Mouse (Mus musculus): ENCODE measurements around the gene Dbr1. TPM values are rescaled to one million over a fixed set of nuclear protein-coding genes. Genes with fewer than 3 reads are reported as not detected.
A peak's percentile ranks its signal among the peaks of the same experiment; 100 is the strongest.

The Dbr1 gene
- polyA plus RNA-seq, 1 experiment from 2014 or later: 28.6 TPM

GRCm38 (mm10) chr9:99624117-99624516, 48.5 kb downstream of the Dbr1 start:
- no peak overlapping the region for H3K27ac ChIP-seq (ENCODE audit: low read depth, low read length)
- no peaks in the 10 kb centered on the region for H3K27me3 ChIP-seq (ENCODE audit: control insufficient read depth, insufficient read depth, low read length)
- no peak overlapping the region for H3K4me3 ChIP-seq (ENCODE audit: low read length)
- no peak overlapping the region for H3K9ac ChIP-seq (ENCODE audit: low read depth, low read length)
- no peaks in the 10 kb centered on the region for H3K9me3 ChIP-seq (ENCODE audit: control insufficient read depth, low read length)
- ATAC-seq (ENCODE audit: low FRiP score, low TSS enrichment): no peak
- WGBS: 85% methylated on average over 6 of the region's 6 CpGs
- H3K4me1 ChIP-seq (ENCODE audit: control insufficient read depth, insufficient read depth, low read length): 0 out of 2 replicates have a peak, but pooled peaks cover 7% of the 10 kb centered on the region
- no peaks in the 10 kb centered on the region for H3K36me3 ChIP-seq (ENCODE audit: control insufficient read depth, insufficient read depth, low read length)
- no peak overlapping the region for H3K4me2 ChIP-seq (replicated peaks; ENCODE audit: low read depth, low read length)

GRCm38 (mm10) chr9:99628581-99628980, 53.0 kb downstream of the Dbr1 start:
- peak overlapping the region; percentile 63; the same call in 1 of the 2 replicates for H3K9ac ChIP-seq (ENCODE audit: low read depth, low read length)
- no peaks in the 10 kb centered on the region for H3K9me3 ChIP-seq (ENCODE audit: control insufficient read depth, low read length)
- peak overlapping the region; percentile 53 for H3K4me2 ChIP-seq (replicated peaks; ENCODE audit: low read depth, low read length)
- 75% methylated on average over 4 of the region's 4 CpGs for WGBS
- H3K36me3 ChIP-seq (ENCODE audit: control insufficient read depth, insufficient read depth, low read length): peaks cover 7% of the 10 kb centered on the region
- H3K4me1 ChIP-seq (ENCODE audit: control insufficient read depth, insufficient read depth, low read length): peaks cover 13% of the 10 kb centered on the region; the same call in 1 of the 2 replicates
- no peak overlapping the region; the same call in 1 of the 2 replicates for H3K27ac ChIP-seq (ENCODE audit: low read depth, low read length)
- no peak for ATAC-seq (ENCODE audit: low FRiP score, low TSS enrichment)
- H3K27me3 ChIP-seq (ENCODE audit: control insufficient read depth, insufficient read depth, low read length): no peaks in the 10 kb centered on the region
- H3K4me3 ChIP-seq (ENCODE audit: low read length): no peak overlapping the region; the same call in 1 of the 2 replicates

GRCm38 (mm10) chr9:99629281-99630011, 53.8 kb downstream of the Dbr1 start, which contains the start of gene Dzip1l:
Dzip1l (plus strand) TSS chr9:99629496.
- ATAC-seq (ENCODE audit: low FRiP score, low TSS enrichment): peak; percentile 93
- H3K9ac ChIP-seq (ENCODE audit: low read depth, low read length): peak within 1 kb of the TSS; percentile 63
- H3K4me1 ChIP-seq (ENCODE audit: control insufficient read depth, insufficient read depth, low read length): peaks cover 13% of the 10 kb centered on the region; the same call in 1 of the 2 replicates
- peak within 1 kb of the TSS; percentile 53 for H3K4me2 ChIP-seq (replicated peaks; ENCODE audit: low read depth, low read length)
- WGBS: under 1% methylated on average over 44 of the region's 44 CpGs
- peak within 1 kb of the TSS; percentile 89 for H3K27ac ChIP-seq (ENCODE audit: low read depth, low read length)
- H3K36me3 ChIP-seq (ENCODE audit: control insufficient read depth, insufficient read depth, low read length): peaks cover 7% of the 10 kb centered on the region
- H3K9me3 ChIP-seq (ENCODE audit: control insufficient read depth, low read length): no peaks in the 10 kb centered on the region
- peak within 1 kb of the TSS; percentile 49 for H3K4me3 ChIP-seq (ENCODE audit: low read length)
- no peaks in the 10 kb centered on the region for H3K27me3 ChIP-seq (ENCODE audit: control insufficient read depth, insufficient read depth, low read length)

GRCm38 (mm10) chr9:99630071-99630470, 54.5 kb downstream of the Dbr1 start:
- under 1% methylated on average over 11 of the region's 11 CpGs for WGBS
- ATAC-seq (ENCODE audit: low FRiP score, low TSS enrichment): peak; percentile 26
- Histone ChIP-seq H3K27ac (ENCODE audit: low read depth, low read length) (peak overlapping the region; percentile 89), H3K4me2 (replicated peaks; ENCODE audit: low read depth, low read length) (peak overlapping the region; percentile 53), H3K27me3 (ENCODE audit: control insufficient read depth, insufficient read depth, low read length) (no peaks in the 10 kb centered on the region), H3K4me3 (ENCODE audit: low read length) (peak overlapping the region; percentile 49), H3K9me3 (ENCODE audit: control insufficient read depth, low read length) (no peaks in the 10 kb centered on the region), H3K9ac (ENCODE audit: low read depth, low read length) (peak overlapping the region; percentile 63), H3K36me3 (ENCODE audit: control insufficient read depth, insufficient read depth, low read length) (peaks cover 10% of the 10 kb centered on the region), H3K4me1 (ENCODE audit: control insufficient read depth, insufficient read depth, low read length) (peaks cover 13% of the 10 kb centered on the region; the same call in 1 of the 2 replicates)

GRCm38 (mm10) chr9:99630528-99631125, 55.0 kb downstream of the Dbr1 start:
- Histone ChIP-seq H3K27me3 (ENCODE audit: control insufficient read depth, insufficient read depth, low read length) (no peaks in the 10 kb centered on the region), H3K4me2 (replicated peaks; ENCODE audit: low read depth, low read length) (peak overlapping the region; percentile 53), H3K4me3 (ENCODE audit: low read length) (peak overlapping the region; percentile 49), H3K4me1 (ENCODE audit: control insufficient read depth, insufficient read depth, low read length) (peaks cover 13% of the 10 kb centered on the region; the same call in 1 of the 2 replicates), H3K9ac (ENCODE audit: low read depth, low read length) (peak overlapping the region; percentile 63), H3K36me3 (ENCODE audit: control insufficient read depth, insufficient read depth, low read length) (peaks cover 10% of the 10 kb centered on the region), H3K27ac (ENCODE audit: low read depth, low read length) (no peak overlapping the region), H3K9me3 (ENCODE audit: control insufficient read depth, low read length) (no peaks in the 10 kb centered on the region)
- 57% methylated on average over 9 of the region's 9 CpGs for WGBS
- no peak for ATAC-seq (ENCODE audit: low FRiP score, low TSS enrichment)

- no peak for ATAC-seq (ENCODE audit: low FRiP score, low TSS enrichment)
- no peaks in the 10 kb centered on the region for H3K9me3 ChIP-seq (ENCODE audit: control insufficient read depth, low read length)
- WGBS: 40% methylated on average over 2 of the region's 2 CpGs
- H3K9ac ChIP-seq (ENCODE audit: low read depth, low read length): no peak overlapping the region
- H3K27ac ChIP-seq (ENCODE audit: low read depth, low read length): peak overlapping the region; percentile 51; the same call in 1 of the 2 replicates
- H3K4me2 ChIP-seq (replicated peaks; ENCODE audit: low read depth, low read length): peak overlapping the region; percentile 24; the same call in 1 of the 2 replicates
- H3K4me3 ChIP-seq (ENCODE audit: low read length): no peak overlapping the region
- peaks cover 13% of the 10 kb centered on the region; the same call in 1 of the 2 replicates for H3K4me1 ChIP-seq (ENCODE audit: control insufficient read depth, insufficient read depth, low read length)
- H3K36me3 ChIP-seq (ENCODE audit: control insufficient read depth, insufficient read depth, low read length): peaks cover 11% of the 10 kb centered on the region
- H3K27me3 ChIP-seq (ENCODE audit: control insufficient read depth, insufficient read depth, low read length): no peaks in the 10 kb centered on the region
Observed at GRCm38 (mm10) chr9:99631781-99632180, 56.2 kb downstream of the Dbr1 start.

- Histone ChIP-seq H3K4me3 (ENCODE audit: low read length) (no peak overlapping the region), H3K4me2 (replicated peaks; ENCODE audit: low read depth, low read length) (0 out of 2 replicates have a peak overlapping the region, but pooled peaks have one; percentile 12), H3K27ac (ENCODE audit: low read depth, low read length) (peak overlapping the region; percentile 44; the same call in 1 of the 2 replicates), H3K36me3 (ENCODE audit: control insufficient read depth, insufficient read depth, low read length) (peaks cover 16% of the 10 kb centered on the region), H3K9me3 (ENCODE audit: control insufficient read depth, low read length) (no peaks in the 10 kb centered on the region), H3K9ac (ENCODE audit: low read depth, low read length) (no peak overlapping the region), H3K27me3 (ENCODE audit: control insufficient read depth, insufficient read depth, low read length) (no peaks in the 10 kb centered on the region), H3K4me1 (ENCODE audit: control insufficient read depth, insufficient read depth, low read length) (peaks cover 13% of the 10 kb centered on the region; the same call in 1 of the 2 replicates)
- ATAC-seq (ENCODE audit: low FRiP score, low TSS enrichment): no peak
- 66% methylated on average over 8 of the region's 8 CpGs for WGBS
Observed at GRCm38 (mm10) chr9:99632264-99632663, 56.7 kb downstream of the Dbr1 start.
